Mouse (Mus musculus): ENCODE measurements around the gene Tmem132c.

Gene Tmem132c

GRCm38 (mm10) chr5:127241136-127241924 lies at the start of gene Tmem132c:
Gene Tmem132c, plus strand, starts transcription at chr5:127241808.
- DNase-seq, result peak; percentile 85 to 89

DNA sequence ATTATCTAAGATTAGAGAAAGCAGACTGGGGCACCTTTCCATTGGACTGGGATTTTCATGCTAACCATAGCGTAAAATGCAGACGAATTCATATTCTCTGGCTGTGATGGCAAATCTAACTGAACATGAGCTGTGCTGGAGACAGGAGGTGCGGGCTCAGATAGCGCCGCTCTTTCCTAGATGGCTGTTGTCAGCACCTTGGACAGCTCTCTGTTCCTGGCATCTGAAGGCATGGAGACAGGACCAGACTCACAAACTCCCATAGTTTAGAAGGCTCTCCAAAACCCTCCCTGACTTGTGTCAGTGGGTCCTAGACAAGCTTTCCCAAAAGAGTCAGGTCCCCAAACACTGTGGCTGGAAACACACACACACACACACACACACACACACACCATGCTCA lies 49.7 kb upstream of the Tmem132c start:
- peak; percentile 84 for DNase-seq

- DNase-seq, result peak; percentile 17 to 27
These were observed 42.8 kb upstream of the Tmem132c start for GRCm38 (mm10) chr5:127198850-127199249.

GRCm38 (mm10) chr5:127204881-127205280 lies 36.7 kb upstream of the Tmem132c start:
- no peak for DNase-seq

DNA sequence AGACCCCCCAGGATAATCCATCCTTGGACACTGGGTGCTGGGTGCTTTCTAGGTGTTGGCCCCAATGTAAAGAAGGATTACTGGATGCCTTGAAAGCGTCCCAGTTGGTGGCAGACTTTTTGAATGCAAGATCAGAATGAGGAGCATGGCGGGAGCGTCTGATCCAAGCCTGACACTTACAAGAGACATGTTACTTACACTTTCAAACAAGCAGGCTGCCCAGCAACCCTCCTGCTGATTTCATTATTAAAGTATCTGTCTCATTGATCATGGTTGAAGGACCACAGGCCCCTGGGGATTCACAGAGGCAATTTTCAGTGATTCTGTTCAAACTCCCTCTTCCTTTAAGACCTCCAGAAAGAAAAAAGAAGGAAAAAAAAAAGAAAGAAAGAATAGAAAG lies 25.2 kb upstream of the Tmem132c start:
- DNase-seq, result no peak

- no peak for DNase-seq
These were observed 23.9 kb upstream of the Tmem132c start for GRCm38 (mm10) chr5:127217725-127218124.

DNA sequence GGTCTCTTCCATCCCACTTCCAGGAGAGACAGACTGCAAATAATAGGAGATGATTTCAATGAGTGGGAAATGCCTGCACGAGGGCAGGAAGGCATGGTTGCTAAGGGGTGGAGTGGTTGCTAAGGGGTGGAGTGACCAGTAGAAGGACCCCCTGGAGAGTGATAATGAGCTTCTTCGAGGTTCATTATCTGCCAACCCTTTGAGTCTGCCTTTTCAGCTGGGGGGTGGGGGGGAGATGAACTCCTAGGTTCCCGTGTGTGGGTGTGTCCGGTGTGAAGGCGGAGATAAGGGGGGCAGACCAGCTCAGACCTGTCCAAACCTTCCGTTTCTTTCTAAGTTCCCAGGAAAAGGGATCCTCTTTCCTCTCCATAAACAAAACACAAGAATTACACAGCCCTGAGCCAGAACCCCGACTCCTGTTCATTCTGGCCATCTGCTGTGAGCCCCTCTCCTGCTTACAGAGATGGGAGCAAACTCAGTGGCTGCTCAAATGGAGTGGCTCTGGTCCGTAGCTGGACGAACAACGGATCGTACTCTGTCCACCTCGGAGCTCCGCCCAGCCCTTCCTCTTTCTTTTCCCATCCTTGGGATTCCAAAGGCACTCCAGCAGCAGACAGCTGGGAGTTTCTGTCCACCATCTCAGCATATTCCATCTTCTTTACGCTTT lies 13.5 kb upstream of the Tmem132c start:
- DNase-seq, result no peak

DNA sequence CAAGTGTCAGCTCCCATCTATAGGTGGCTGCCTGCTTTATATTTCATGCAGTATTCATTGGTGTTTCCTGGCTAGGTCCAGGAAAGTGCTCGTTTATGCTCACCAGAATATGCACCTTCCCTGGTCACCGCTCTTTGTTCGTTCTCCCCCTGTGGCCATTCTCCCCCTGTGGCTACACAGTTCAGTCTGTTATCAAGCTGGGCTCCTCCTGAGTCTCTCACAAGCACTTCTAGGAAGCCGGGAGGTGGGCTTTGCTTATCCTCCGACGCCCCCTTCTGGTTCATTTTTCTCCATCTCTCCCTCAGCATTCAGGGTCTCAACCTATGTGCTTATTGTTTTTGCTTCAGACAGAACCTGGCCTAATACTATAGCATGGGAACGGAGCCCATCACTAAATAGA lies 6.9 kb upstream of the Tmem132c start:
- peak; percentile 5 to 17 for DNase-seq

DNA sequence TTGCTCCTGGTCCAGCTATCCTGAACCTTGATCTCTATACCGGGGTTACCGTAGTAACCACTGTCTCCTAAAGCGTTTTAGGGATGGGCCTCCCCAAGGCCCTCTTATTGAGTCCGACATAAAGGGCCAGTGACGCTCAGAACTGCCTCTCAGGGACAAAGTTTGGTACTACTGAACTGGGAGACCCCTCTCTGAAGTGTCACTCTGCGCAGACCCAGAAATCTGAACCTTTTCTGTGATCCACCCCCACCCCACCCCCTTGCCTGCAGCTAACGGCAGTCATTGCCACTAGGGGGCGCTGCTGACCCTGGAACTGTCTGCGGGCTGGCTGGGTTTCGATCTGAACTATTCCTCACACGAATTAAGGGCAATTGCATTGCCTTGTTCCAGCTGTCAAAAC lies 6.4 kb upstream of the Tmem132c start:
- peak; percentile 87 for DNase-seq

GRCm38 (mm10) chr5:127239706-127240105 lies 1.9 kb upstream of the Tmem132c start:
- no peak for DNase-seq

DNA sequence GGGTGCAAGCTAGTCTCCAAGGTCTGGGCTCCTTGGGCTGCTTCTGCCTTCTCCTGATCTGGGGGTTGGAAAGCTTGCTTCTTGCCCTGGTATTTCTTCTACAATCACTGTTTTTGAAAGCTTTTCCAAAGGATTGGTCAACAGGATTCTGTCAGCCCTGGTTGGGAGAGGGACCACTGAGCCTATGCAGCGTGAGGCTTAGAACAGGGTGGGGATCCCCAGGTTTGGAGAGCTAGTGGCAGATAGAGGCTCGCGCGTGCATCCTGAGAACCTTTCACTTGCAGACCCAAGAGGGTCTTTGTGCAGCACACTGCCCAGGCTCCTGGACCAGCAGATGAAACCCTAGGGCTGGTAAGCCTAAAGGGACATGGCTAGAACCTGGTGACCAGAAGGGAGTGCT lies 962 bp upstream of the Tmem132c start:
- DNase-seq, result no peak

- DNase-seq, result peak; percentile 14 to 37
These were observed 536 bp downstream of the Tmem132c start for GRCm38 (mm10) chr5:127241925-127242762.

DNA sequence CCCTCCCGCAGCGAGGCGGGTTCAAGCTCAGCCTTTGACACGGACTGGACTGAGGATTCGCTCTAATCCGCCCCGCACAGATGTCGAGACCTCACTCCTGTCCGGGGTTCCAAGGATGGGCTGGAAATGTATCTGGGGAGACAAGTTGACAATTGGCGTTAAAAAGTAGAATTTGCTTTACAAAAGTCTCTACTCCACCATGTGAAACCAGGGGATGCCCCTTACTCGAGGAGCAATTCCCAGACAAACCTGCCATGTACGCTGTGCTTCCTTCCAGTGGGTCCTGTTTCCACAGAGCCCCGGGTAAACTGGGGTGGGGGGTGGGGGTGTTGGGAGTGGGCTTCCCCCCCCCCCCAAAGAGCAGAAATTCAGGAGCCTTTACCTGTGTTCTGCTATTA lies 1.2 kb downstream of the Tmem132c start:
- DNase-seq, result no peak

- no peak for DNase-seq
These were observed 1.6 kb downstream of the Tmem132c start for GRCm38 (mm10) chr5:127243209-127243608.

DNA sequence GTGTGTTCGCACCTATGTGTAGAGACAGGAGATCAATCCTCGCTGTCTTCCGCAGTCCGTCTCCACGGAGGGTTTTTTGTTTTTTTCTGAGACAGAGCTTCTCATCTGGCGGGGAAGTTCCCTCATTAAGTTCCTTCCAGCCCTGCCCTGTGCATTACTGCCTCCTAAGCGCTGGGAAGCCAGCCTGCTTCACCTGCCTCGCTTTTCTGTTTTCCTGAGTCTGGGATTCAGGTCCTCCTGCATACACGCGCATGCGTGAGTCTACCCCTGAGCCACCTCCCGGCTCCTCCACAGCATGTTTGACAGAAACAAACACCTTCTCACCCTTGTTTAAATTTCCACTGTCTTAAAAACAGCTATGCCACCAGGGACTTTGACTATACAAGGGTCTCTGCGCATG lies 2.0 kb downstream of the Tmem132c start:
- DNase-seq, result peak; percentile 4 to 14

DNA sequence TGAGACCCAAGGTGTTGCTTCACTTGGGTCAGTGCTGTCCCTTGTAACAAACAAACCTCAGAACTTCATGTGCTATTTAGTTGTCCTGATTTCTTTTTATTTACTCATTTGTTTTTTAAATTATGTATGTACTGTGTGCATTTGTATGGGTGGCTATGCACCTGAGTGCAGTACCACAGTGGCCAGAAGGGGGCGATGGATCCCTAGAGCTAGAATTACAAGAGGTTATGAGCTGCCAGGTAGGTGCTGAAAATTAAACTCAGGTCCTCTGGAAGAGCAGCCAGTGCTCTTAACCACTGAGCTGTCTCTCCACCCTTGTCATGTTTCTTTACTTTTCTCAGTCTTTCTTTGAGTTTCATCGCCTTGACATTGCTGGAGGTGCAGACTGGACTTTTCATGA lies 11.7 kb downstream of the Tmem132c start:
- DNase-seq, result no peak

GRCm38 (mm10) chr5:127256947-127257610 lies 15.5 kb downstream of the Tmem132c start:
- DNase-seq, result no peak

DNA sequence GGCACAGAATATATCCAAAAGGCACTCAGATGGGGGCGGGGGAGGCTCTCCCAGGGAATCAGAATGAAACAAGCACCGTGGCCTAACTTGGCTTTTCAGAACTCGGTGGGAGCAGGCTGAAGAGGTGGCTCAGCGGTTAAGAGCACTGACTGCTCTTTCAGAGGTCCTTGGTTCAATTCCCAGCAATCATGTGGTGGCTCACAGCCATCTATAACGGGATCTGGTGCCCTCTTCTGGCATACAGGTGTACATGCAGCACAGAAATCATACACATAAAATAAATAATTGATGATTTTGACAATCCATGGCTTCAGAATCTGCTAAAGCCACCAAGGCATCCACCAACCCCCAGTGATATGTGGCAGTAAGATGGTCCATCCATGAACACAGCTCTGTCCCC lies 20.5 kb downstream of the Tmem132c start:
- DNase-seq, result no peak

- DNase-seq, result no peak
These were observed 29.5 kb downstream of the Tmem132c start for GRCm38 (mm10) chr5:127271145-127271544.

- no peak for DNase-seq
These were observed 37.9 kb downstream of the Tmem132c start for GRCm38 (mm10) chr5:127279462-127279861.

DNA sequence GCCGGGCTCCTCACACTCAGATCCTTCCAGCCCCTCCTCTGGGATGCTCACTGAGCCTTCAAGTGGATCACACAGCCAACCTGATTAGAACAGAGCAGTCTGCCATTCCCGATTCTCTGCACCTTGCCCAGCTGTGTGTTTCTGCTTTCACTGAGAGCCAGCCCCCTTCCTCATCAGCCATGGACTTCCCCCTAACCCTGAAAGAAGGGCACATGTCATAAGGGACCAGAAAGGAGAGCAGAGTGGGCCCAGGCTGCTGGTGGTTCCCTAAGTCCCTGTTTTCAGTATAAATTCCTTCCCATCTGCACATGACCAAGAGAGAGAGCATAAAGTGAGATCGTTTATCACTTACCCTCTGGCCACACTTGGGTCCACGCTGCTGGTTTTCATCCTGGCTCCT lies 39.6 kb downstream of the Tmem132c start:
- DNase-seq, result no peak

- DNase-seq, result no peak
These were observed 41.0 kb downstream of the Tmem132c start for GRCm38 (mm10) chr5:127282539-127283123.

Measured in kidney, postnatal 4 days (tissue).